Mouse (Mus musculus): ENCODE measurements around the gene Cdkn2b. TPM values are rescaled to one million over a fixed set of nuclear protein-coding genes. Genes with fewer than 3 reads are reported as not detected.

The Cdkn2b gene
- polyA plus RNA-seq, 1 experiment from 2014 or later = 2.5 TPM

GRCm38 (mm10) chr4:89273585-89273984 lies 37.3 kb downstream of the Cdkn2b start:
- DNase-seq (ENCODE audit: low spot score) (no peak), ATAC-seq (ENCODE audit: low read depth) (peak; percentile 22; the same call in 1 of the 2 replicates)
- Histone ChIP-seq H3K4me2 (ENCODE audit: low read depth, low read length) (no peak overlapping the region), H3K36me3 (ENCODE audit: control insufficient read depth, insufficient read depth, low read length) (no peaks in the 10 kb centered on the region), H3K27ac (replicated peaks; ENCODE audit: low read depth, low read length) (no peak overlapping the region), H3K4me1 (ENCODE audit: control insufficient read depth, insufficient read depth, low read length) (no peaks in the 10 kb centered on the region), H3K27me3 (replicated peaks; ENCODE audit: control insufficient read depth, insufficient read depth, low read length) (peaks cover 91% of the 10 kb centered on the region), H3K9me3 (ENCODE audit: control insufficient read depth, low read length) (no peaks in the 10 kb centered on the region), H3K9ac (ENCODE audit: low read depth, low read length) (no peak overlapping the region), H3K4me3 (ENCODE audit: low read depth, low read length) (no peak overlapping the region)
- WGBS = 3% methylated on average over 9 of the region's 9 CpGs

- no peak for DNase-seq (ENCODE audit: low spot score)
- no peaks in the 10 kb centered on the region for H3K4me1 ChIP-seq (ENCODE audit: control insufficient read depth, insufficient read depth, low read length)
- H3K4me3 ChIP-seq (ENCODE audit: low read depth, low read length) = no peak overlapping the region
- H3K9me3 ChIP-seq (ENCODE audit: control insufficient read depth, low read length) = no peaks in the 10 kb centered on the region
- under 1% methylated on average over 19 of the region's 20 CpGs for WGBS
- peaks cover 87% of the 10 kb centered on the region for H3K27me3 ChIP-seq (replicated peaks; ENCODE audit: control insufficient read depth, insufficient read depth, low read length)
- no peak for ATAC-seq (ENCODE audit: low read depth)
- no peak overlapping the region for H3K4me2 ChIP-seq (ENCODE audit: low read depth, low read length)
- no peaks in the 10 kb centered on the region for H3K36me3 ChIP-seq (ENCODE audit: control insufficient read depth, insufficient read depth, low read length)
- no peak overlapping the region for H3K9ac ChIP-seq (ENCODE audit: low read depth, low read length)
- H3K27ac ChIP-seq (replicated peaks; ENCODE audit: low read depth, low read length) = no peak overlapping the region
Measured at GRCm38 (mm10) chr4:89272961-89273540, 37.8 kb downstream of the Cdkn2b start.

GRCm38 (mm10) chr4:89272101-89272718 lies 38.6 kb downstream of the Cdkn2b start:
- Histone ChIP-seq H3K27me3 (replicated peaks; ENCODE audit: control insufficient read depth, insufficient read depth, low read length) (peaks cover 80% of the 10 kb centered on the region), H3K27ac (replicated peaks; ENCODE audit: low read depth, low read length) (no peak overlapping the region), H3K9ac (ENCODE audit: low read depth, low read length) (no peak overlapping the region), H3K4me1 (ENCODE audit: control insufficient read depth, insufficient read depth, low read length) (no peaks in the 10 kb centered on the region), H3K4me2 (ENCODE audit: low read depth, low read length) (no peak overlapping the region), H3K4me3 (ENCODE audit: low read depth, low read length) (no peak overlapping the region), H3K9me3 (ENCODE audit: control insufficient read depth, low read length) (no peaks in the 10 kb centered on the region), H3K36me3 (ENCODE audit: control insufficient read depth, insufficient read depth, low read length) (no peaks in the 10 kb centered on the region)
- 3% methylated on average over 18 of the region's 18 CpGs for WGBS
- no peak for DNase-seq (ENCODE audit: low spot score)
- no peak for ATAC-seq (ENCODE audit: low read depth)

- no peak overlapping the region for H3K4me2 ChIP-seq (ENCODE audit: low read depth, low read length)
- no peak overlapping the region for H3K27ac ChIP-seq (replicated peaks; ENCODE audit: low read depth, low read length)
- no peaks in the 10 kb centered on the region for H3K36me3 ChIP-seq (ENCODE audit: control insufficient read depth, insufficient read depth, low read length)
- H3K4me1 ChIP-seq (ENCODE audit: control insufficient read depth, insufficient read depth, low read length) = no peaks in the 10 kb centered on the region
- no peak overlapping the region for H3K9ac ChIP-seq (ENCODE audit: low read depth, low read length)
- H3K9me3 ChIP-seq (ENCODE audit: control insufficient read depth, low read length) = no peaks in the 10 kb centered on the region
- H3K27me3 ChIP-seq (replicated peaks; ENCODE audit: control insufficient read depth, insufficient read depth, low read length) = no peaks in the 10 kb centered on the region
- DNase-seq (ENCODE audit: low spot score) (no peak), ATAC-seq (ENCODE audit: low read depth) (no peak)
- no peak overlapping the region for H3K4me3 ChIP-seq (ENCODE audit: low read depth, low read length)
- WGBS = 86% methylated on average over 1 of the region's 1 CpGs
Measured at GRCm38 (mm10) chr4:89257768-89258167, 53.1 kb downstream of the Cdkn2b start.

Other genes starting within 250 kb of the Cdkn2b start
- gene Mtap, start 173.9 kb downstream of the Cdkn2b start, polyA plus RNA-seq (2014; fragmentation: Nextera tagmentation; extraction: Ambion mirVana) = 65.9 and 75.8 TPM in 2 replicates
- not detected in 2 replicates for gene Cdkn2a, start 16.4 kb downstream of the Cdkn2b start, polyA plus RNA-seq (2014; fragmentation: Nextera tagmentation; extraction: Ambion mirVana)

Data from embryonic facial prominence, embryonic 14.5 days (tissue).